Mouse (Mus musculus) thymus, adult 2 months (tissue): Measurements from ENCODE around the gene E130114P18Rik.

Experiments
- CTCF ChIP-seq: fragments of 200-500 bp; IDR thresholded peaks from 2 replicates; pipeline ENCODE4 v1.5.1; 2012; ENCODE audit warnings: mild to moderate bottlenecking, control low read depth, low read length, moderate library complexity, borderline replicate concordance; ENCODE audit not compliant: control insufficient read depth, poor library complexity, insufficient read depth; ENCODE audit errors: extremely low read depth
- POLR2A ChIP-seq: fragments of 200-500 bp; IDR thresholded peaks from 2 replicates; pipeline ENCODE4 v1.6.1; 2012; ENCODE audit warnings: mild to moderate bottlenecking, low read length, control low read depth, moderate library complexity; ENCODE audit not compliant: control insufficient read depth, poor library complexity, insufficient read depth; ENCODE audit errors: extremely low read depth

- no peak for TF ChIP-seq POLR2A
- no peak for TF ChIP-seq CTCF
Observed at GRCm38 (mm10) chr4:97794865-97795264, 17.0 kb upstream of the E130114P18Rik start.
